Comparison of ENCODE assay signal across 23 mouse cellular contexts in genomic region chr17:15742953-15743352, GRCm38 (mm10). TPM values are rescaled to one million over a fixed set of nuclear protein-coding genes. Genes with fewer than 3 reads are reported as not detected.
DNase-seq lines count a peak whose midpoint lies in the region; ATAC-seq lines count a peak whose summit lies in the region.
"Had no signal": no experiment of that assay in that cellular context is flagged by ENCODE, and none has a peak within 500 bp of the region (broad histone marks: within the 10 kb centered on the region; RNA-seq: fewer than 3 reads in every experiment).

No protein-coding gene starts in this region.

- DNase-seq in heart, adult 18-20 months, result no peak
- peak; percentile 17 for DNase-seq in 416B (ENCODE audit: low read depth)
- DNase-seq in induced T-regulatory cell, adult 2 months (ENCODE audit: low read depth), result peak; percentile 18
- DNase-seq in right cerebral cortex, postnatal 25 days, result no peak
- no peak for DNase-seq in cerebellum, postnatal 36 days
- DNase-seq: cerebellum, adult 8-10 months; cerebellum, postnatal 25 days; gastrocnemius, postnatal 25 days; kidney, adult 18-20 months; kidney, postnatal 25 days; left cerebral cortex, postnatal 4 days; liver, postnatal 0 days had no signal

- no peak overlapping the region for H3K4me3 ChIP-seq in heart, embryonic 13.5 days
- H3K4me3 ChIP-seq: forebrain, embryonic 10.5 days; forebrain, embryonic 15.5 days; hindbrain, embryonic 13.5 days; kidney, embryonic 15.5 days; liver, embryonic 12.5 days; midbrain, embryonic 12.5 days; myocyte had no signal

- H3K36me3 ChIP-seq in heart, embryonic 13.5 days, result peaks cover 72% of the 10 kb centered on the region

- peaks cover 5% of the 10 kb centered on the region; the same call in 1 of the 2 replicates for H3K4me1 ChIP-seq in heart, embryonic 13.5 days
- H3K4me1 ChIP-seq: forebrain, embryonic 10.5 days; forebrain, embryonic 15.5 days; hindbrain, embryonic 13.5 days; kidney, embryonic 15.5 days; midbrain, embryonic 12.5 days had no signal

- no peak for ATAC-seq in heart, embryonic 13.5 days (ENCODE audit: extremely low read depth, insufficient number of reproducible peaks, low FRiP score, low TSS enrichment)
- ATAC-seq in CD4-positive, CD25-positive, alpha-beta regulatory T cell, adult 4 months, result peak; percentile 42
- ATAC-seq: forebrain, embryonic 15.5 days; liver, embryonic 12.5 days; liver, postnatal 0 days; Patski had no signal

- no peak overlapping the region for H3K9ac ChIP-seq in heart, embryonic 13.5 days
- H3K9ac ChIP-seq: forebrain, embryonic 15.5 days; hindbrain, embryonic 13.5 days; kidney, embryonic 15.5 days; liver, embryonic 12.5 days; liver, postnatal 0 days; midbrain, embryonic 12.5 days had no signal

- no peaks in the 10 kb centered on the region for H3K9me3 ChIP-seq in heart, embryonic 13.5 days
- H3K9me3 ChIP-seq: forebrain, embryonic 10.5 days; forebrain, embryonic 15.5 days; G1E; hindbrain, embryonic 13.5 days; kidney, embryonic 15.5 days; liver, embryonic 12.5 days; midbrain, embryonic 12.5 days had no signal

- 79% methylated on average over 10 of the region's 10 CpGs for WGBS in heart, embryonic 13.5 days

- H3K4me2 ChIP-seq in heart, embryonic 13.5 days, result no peak overlapping the region
- H3K4me2 ChIP-seq: forebrain, embryonic 15.5 days; hindbrain, embryonic 13.5 days; kidney, embryonic 15.5 days; liver, embryonic 12.5 days; midbrain, embryonic 12.5 days had no signal

- no peaks in the 10 kb centered on the region for H3K27me3 ChIP-seq in heart, embryonic 13.5 days (replicated peaks)
- H3K27me3 ChIP-seq: forebrain, embryonic 15.5 days; hindbrain, embryonic 13.5 days; kidney, embryonic 15.5 days; liver, embryonic 12.5 days; midbrain, embryonic 12.5 days; Patski had no signal

- peak overlapping the region; percentile 48 for H3K27ac ChIP-seq in heart, embryonic 13.5 days (replicated peaks)
- H3K27ac ChIP-seq: forebrain, embryonic 10.5 days; forebrain, embryonic 15.5 days; hindbrain, embryonic 13.5 days; kidney, embryonic 15.5 days; liver, embryonic 12.5 days; midbrain, embryonic 12.5 days had no signal

RNA-seq across cellular contexts. Expression of gene Chd1, which starts 38.2 kb away (rescaled TPM):
- polyA plus RNA-seq in heart, embryonic 13.5 days (2015; fragmentation: Nextera tagmentation; extraction: Ambion mirVana), result 15.6 and 15.9 TPM in 2 replicates
- 10 to 100 TPM; 19.5 to 20.0 TPM for total RNA-seq in heart, adult 18-20 months (2021)
- 10 to 100 TPM; 15.3 to 17.6 TPM for polyA plus RNA-seq in CD4-positive, CD25-positive, alpha-beta regulatory T cell, adult 4 months (2017; shearing (Covaris generic))

Comparison
In these comparisons a context has a peak if more than half of its experiments do, and no peak if none do; other contexts are left out.
1. DNase-seq: peak in 416B (single experiment) and induced T-regulatory cell, adult 2 months (single experiment); none in heart, adult 18-20 months (0 of 2), right cerebral cortex, postnatal 25 days (single experiment) and cerebellum, postnatal 36 days (0 of 2).